Mouse (Mus musculus): ENCODE data around the gene Cdc6.

DNA sequence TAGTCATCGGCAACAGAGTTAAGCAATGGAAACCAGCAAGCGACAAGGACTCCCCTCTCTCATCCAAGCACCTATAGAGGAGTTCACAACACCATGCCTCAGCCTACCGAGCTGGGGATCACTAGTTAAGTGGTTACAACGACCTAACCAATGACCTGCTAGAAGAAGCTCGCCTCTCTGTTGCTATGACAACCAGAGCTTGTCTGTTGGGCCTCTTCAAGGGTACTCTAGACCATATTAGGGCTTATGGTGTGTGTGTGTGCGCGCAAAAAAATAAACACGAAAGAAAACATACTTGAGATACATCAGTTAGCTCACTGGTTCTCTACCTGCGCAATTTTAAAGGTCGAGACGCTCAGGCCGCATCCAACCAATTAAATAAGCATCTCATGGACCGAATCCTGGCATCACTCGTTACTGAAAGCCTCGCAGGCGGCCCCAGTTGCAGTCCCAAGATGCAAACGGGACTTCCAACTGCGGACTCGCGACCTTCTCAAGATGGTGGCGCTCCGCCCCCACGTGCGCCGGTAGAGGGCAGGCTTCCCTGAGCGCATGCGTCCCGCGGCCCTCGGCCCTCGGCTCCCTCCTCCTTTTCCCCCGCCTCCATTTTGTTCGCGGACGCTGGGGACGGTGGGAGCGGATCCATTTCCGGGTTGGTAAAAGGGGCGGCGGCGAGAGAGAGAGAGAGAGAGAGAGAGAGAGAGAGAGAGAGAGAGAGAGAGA is 44.4 kb upstream of the Cdc6 start, which contains the start of gene Wipf2:
- TF ChIP-seq CTCF (IDR thresholded peaks at IDR 0.05; ENCODE audit: extremely low read depth, insufficient read length, insufficient replicate concordance, low read depth, low read length) (peak; percentile 62), POLR2A (IDR thresholded peaks at IDR 0.05; ENCODE audit: low read depth, low read length) (peak; percentile 68)

Data from small intestine, adult 2 months (tissue).